Mouse (Mus musculus) cortical plate, adult 2 months (tissue): ENCODE results near the gene Nckap5. TPM values are rescaled to one million over a fixed set of nuclear protein-coding genes. Genes with fewer than 3 reads are reported as not detected.

Source experiments
- H3K27ac ChIP-seq: fragments of 200-500 bp; 2 replicates; pipeline ENCODE4 v1.5.1; 2012; ENCODE audit warnings: low read length, control low read depth, inconsistent platforms; ENCODE audit not compliant: insufficient read depth
- H3K4me1 ChIP-seq: fragments of 200-500 bp; 2 replicates; pipeline ENCODE4 v1.6.1; 2011; ENCODE audit warnings: low read length; ENCODE audit not compliant: control insufficient read depth, insufficient read depth
- H3K4me3 ChIP-seq: fragments of 200-500 bp; 2 replicates; pipeline ENCODE4 v1.5.1; 2011; ENCODE audit warnings: mild to moderate bottlenecking, low read length, control low read depth; ENCODE audit not compliant: insufficient read depth
- CTCF ChIP-seq: fragments of 200-500 bp; IDR thresholded peaks from 2 replicates; pipeline ENCODE4 v1.5.1; 2011; ENCODE audit warnings: mild to moderate bottlenecking, control low read depth, low read length; ENCODE audit not compliant: insufficient read depth; ENCODE audit errors: extremely low read depth
- POLR2A ChIP-seq: fragments of 200-500 bp; IDR thresholded peaks from 2 replicates; pipeline ENCODE4 v1.6.1; 2011; ENCODE audit warnings: mild to moderate bottlenecking, low read length, control low read depth; ENCODE audit not compliant: insufficient read depth; ENCODE audit errors: extremely low read depth
- polyA plus RNA-seq: library from polyadenylated mRNA; depleted of rRNA; stranded (reverse); fragments of >200 nt; gene quantifications from 2 replicates; pipeline ENCODE4 v1.2.3, GENCODE M21; 2012

Nckap5 gene
- polyA plus RNA-seq, 1 experiment, result 3.1 TPM

DNA sequence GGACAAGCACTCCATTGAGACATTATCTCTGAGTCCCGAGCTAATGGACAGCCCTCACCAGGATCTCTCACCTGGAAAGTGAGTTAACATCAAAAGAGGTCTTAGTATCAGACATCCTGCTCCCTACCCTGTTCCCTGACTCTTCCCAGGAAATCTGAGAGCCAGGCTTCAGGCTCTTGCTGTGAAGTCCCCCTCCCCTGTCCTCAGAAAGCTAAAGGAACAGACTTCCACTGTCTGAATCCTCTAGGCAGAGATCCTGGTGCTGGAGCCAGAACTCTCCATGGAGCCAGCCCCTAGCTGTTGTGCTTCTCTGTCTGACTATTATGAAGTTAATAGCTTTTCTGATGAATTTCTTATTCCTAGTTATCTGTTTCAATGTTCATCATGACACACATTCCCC is 153.8 kb downstream of the Nckap5 start:
- TF ChIP-seq POLR2A, result no peak
- TF ChIP-seq CTCF, result no peak
- Histone ChIP-seq H3K4me3 (no peak overlapping the region), H3K27ac (no peak overlapping the region), H3K4me1 (no peaks in the 10 kb centered on the region)

- no peaks in the 10 kb centered on the region for H3K4me1 ChIP-seq
- TF ChIP-seq CTCF, result no peak
- TF ChIP-seq POLR2A, result no peak
- H3K4me3 ChIP-seq, result no peak overlapping the region
- H3K27ac ChIP-seq, result no peak overlapping the region
Observed at GRCm38 (mm10) chr1:126675142-126675541, 155.5 kb downstream of the Nckap5 start.

GRCm38 (mm10) chr1:126673238-126673637 is 157.4 kb downstream of the Nckap5 start:
- TF ChIP-seq CTCF (no peak), POLR2A (no peak)
- no peak overlapping the region for H3K4me3 ChIP-seq
- H3K4me1 ChIP-seq, result no peaks in the 10 kb centered on the region
- H3K27ac ChIP-seq, result no peak overlapping the region

DNA sequence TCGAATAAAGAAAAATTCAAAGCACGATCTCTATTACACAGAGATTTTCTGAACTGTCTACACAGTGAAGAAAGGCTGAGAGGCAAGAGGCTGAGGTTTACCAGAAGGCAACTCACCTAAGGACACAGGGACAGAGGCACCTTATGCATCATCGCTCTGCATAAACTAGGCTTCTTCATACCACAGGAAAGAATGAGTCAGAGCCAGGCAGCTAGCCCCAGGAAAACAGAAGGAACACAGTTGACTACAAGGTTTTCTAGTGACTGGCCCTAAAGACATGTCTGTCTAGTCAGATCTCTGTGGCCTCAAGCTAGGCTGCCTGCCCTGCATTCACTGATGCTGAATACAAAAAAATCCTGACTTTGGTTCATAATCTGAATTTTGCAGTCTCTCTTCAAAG is 160.1 kb downstream of the Nckap5 start:
- Histone ChIP-seq H3K4me1 (no peaks in the 10 kb centered on the region), H3K4me3 (no peak overlapping the region), H3K27ac (no peak overlapping the region)
- TF ChIP-seq CTCF (no peak), POLR2A (no peak)

GRCm38 (mm10) chr1:126660098-126660999 is 170.2 kb downstream of the Nckap5 start:
- TF ChIP-seq POLR2A (no peak), CTCF (no peak)
- Histone ChIP-seq H3K27ac (no peak overlapping the region), H3K4me1 (peaks cover 2% of the 10 kb centered on the region; the same call in 1 of the 2 replicates), H3K4me3 (no peak overlapping the region)

GRCm38 (mm10) chr1:126658731-126659130 is 171.9 kb downstream of the Nckap5 start:
- TF ChIP-seq POLR2A, result no peak
- TF ChIP-seq CTCF, result no peak
- Histone ChIP-seq H3K27ac (no peak overlapping the region), H3K4me1 (peaks cover 2% of the 10 kb centered on the region; the same call in 1 of the 2 replicates), H3K4me3 (no peak overlapping the region)

DNA sequence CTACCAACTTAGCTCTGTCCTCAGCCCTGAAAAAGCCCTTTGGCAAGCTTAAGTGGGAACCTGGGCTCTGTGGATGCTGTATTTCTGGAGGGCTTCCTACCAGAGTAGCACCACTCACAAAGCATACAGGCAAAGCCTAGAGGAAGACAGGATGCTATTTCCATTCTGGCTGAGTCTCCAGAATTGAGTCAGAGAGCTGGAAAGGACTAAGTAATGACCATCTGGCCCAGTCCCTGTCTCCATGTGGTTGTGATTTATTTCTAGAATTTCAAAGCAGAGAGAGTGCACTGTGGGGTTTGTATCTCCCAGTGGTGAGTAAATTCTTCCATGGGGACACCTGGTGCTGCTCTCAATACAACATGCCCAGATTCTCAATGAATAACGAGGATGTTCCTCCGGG is 174.4 kb downstream of the Nckap5 start:
- no peak overlapping the region for H3K27ac ChIP-seq
- TF ChIP-seq POLR2A (no peak), CTCF (no peak)
- peaks cover 2% of the 10 kb centered on the region; the same call in 1 of the 2 replicates for H3K4me1 ChIP-seq
- no peak overlapping the region for H3K4me3 ChIP-seq

DNA sequence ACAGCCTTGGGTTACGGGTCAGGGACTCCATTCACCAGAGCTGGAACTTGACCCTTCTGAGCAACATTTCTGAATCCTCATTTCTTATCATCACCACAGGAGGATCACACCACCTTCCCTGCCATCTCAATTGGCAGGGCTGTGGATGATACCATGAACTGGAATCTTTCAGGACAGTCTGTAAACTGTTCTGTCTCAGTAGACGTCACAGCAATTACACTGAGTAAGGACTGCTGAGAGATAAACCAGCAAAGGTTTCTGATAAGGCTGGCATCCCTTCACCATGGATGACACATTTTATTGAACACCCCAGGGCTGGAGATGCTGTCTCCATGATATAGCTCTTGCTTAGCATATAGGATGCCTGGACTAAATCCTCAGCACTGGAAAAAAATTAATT is 178.5 kb downstream of the Nckap5 start:
- peaks cover 2% of the 10 kb centered on the region; the same call in 1 of the 2 replicates for H3K4me1 ChIP-seq
- no peak for TF ChIP-seq CTCF
- TF ChIP-seq POLR2A, result no peak
- H3K27ac ChIP-seq, result no peak overlapping the region
- no peak overlapping the region for H3K4me3 ChIP-seq

DNA sequence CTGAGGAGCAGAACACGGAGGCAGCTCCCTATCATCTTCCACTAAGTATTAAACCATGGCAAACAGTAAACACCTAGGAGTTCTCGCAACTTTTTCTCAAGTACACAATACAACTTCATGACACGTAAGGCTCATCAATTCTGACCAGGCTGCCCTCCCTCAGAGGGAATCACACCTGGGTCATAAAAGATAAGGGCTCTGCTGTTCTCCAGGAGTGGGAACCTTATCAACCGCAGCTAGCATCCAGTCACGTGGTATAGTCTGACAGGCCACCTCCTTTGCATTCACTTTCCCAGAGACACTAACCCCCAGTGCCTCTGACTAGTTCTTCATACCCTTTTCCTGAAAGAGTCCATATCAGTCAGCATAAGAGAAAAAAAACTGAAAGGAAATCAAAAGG is 179.8 kb downstream of the Nckap5 start:
- TF ChIP-seq POLR2A (no peak), CTCF (no peak)
- H3K4me3 ChIP-seq, result no peak overlapping the region
- no peaks in the 10 kb centered on the region for H3K4me1 ChIP-seq
- H3K27ac ChIP-seq, result no peak overlapping the region

GRCm38 (mm10) chr1:126642751-126643150 is 187.8 kb downstream of the Nckap5 start:
- H3K27ac ChIP-seq, result no peak overlapping the region
- H3K4me1 ChIP-seq, result no peaks in the 10 kb centered on the region
- TF ChIP-seq CTCF (no peak), POLR2A (no peak)
- H3K4me3 ChIP-seq, result no peak overlapping the region
